In genomic region chr13:111966627-111967026, GRCm38 (mm10) we compare ENCODE assay signal across 13 mouse cellular contexts.
DNase-seq lines count a peak whose midpoint lies in the region; ATAC-seq and TF ChIP-seq lines count a peak whose summit lies in the region.
"Had no signal": no experiment of that assay in that cellular context is flagged by ENCODE, and none has a peak within 500 bp of the region (broad histone marks: within the 10 kb centered on the region; RNA-seq: fewer than 3 reads in every experiment).

No protein-coding gene starts in this region.

- no peak for TF ChIP-seq EP300 in heart, adult 2 months (IDR thresholded peaks at IDR 0.05; ENCODE audit: insufficient read depth, low read depth, low read length)

- TF ChIP-seq CTCF in heart, adult 2 months (IDR thresholded peaks at IDR 0.05) = no peak

- H3K9ac ChIP-seq in heart, adult 2 months (ENCODE audit: low read depth, low read length) = no peak overlapping the region
- H3K9ac ChIP-seq in lung, embryonic 15.5 days = no peak overlapping the region
- no peak overlapping the region; the same call in 1 of the 2 replicates for H3K9ac ChIP-seq in kidney, embryonic 14.5 days (ENCODE audit: low read depth, low read length)
- H3K9ac ChIP-seq in stomach, embryonic 16.5 days (ENCODE audit: low read length) = no peak overlapping the region
- no peak overlapping the region for H3K9ac ChIP-seq in heart, embryonic 11.5 days (ENCODE audit: low read depth, low read length)
- H3K9ac ChIP-seq: limb, embryonic 15.5 days; midbrain, embryonic 13.5 days had no signal

- no peaks in the 10 kb centered on the region for H3K79me2 ChIP-seq in heart, adult 2 months (replicated peaks; ENCODE audit: control insufficient read depth, insufficient read depth, low read length)

- no peak overlapping the region for H3K4me2 ChIP-seq in lung, embryonic 15.5 days
- H3K4me2 ChIP-seq in kidney, embryonic 14.5 days (replicated peaks; ENCODE audit: low read depth, low read length) = no peak overlapping the region
- no peak overlapping the region for H3K4me2 ChIP-seq in stomach, embryonic 16.5 days (ENCODE audit: low read depth, low read length)
- H3K4me2 ChIP-seq in heart, embryonic 11.5 days = no peak overlapping the region
- H3K4me2 ChIP-seq: limb, embryonic 15.5 days; midbrain, embryonic 13.5 days had no signal

- intact Hi-C loops in heart, adult 2 months (cut with DNase I) = no loop called here
- intact Hi-C loops in heart, postnatal 10 days (cut with DNase I) = no loop called here

- H3K4me1 ChIP-seq in heart, adult 2 months (ENCODE audit: control insufficient read depth, insufficient read depth, low read length) = peaks cover 4% of the 10 kb centered on the region
- peaks cover 24% of the 10 kb centered on the region for H3K4me1 ChIP-seq in lung, embryonic 15.5 days
- peaks cover 30% of the 10 kb centered on the region for H3K4me1 ChIP-seq in kidney, embryonic 14.5 days (ENCODE audit: control insufficient read depth, insufficient read depth, low read length)
- peaks cover 14% of the 10 kb centered on the region for H3K4me1 ChIP-seq in stomach, embryonic 16.5 days (ENCODE audit: control insufficient read depth, insufficient read depth, low read length)
- H3K4me1 ChIP-seq in heart, embryonic 11.5 days (ENCODE audit: control insufficient read depth, insufficient read depth, low read length) = peaks cover 6% of the 10 kb centered on the region; the same call in 1 of the 2 replicates
- H3K4me1 ChIP-seq: midbrain, embryonic 13.5 days had no signal

- WGBS in heart, adult 2 months = 38% methylated on average over 3 of the region's 3 CpGs
- 10% methylated on average over 3 of the region's 3 CpGs for WGBS in lung, embryonic 15.5 days
- 29% methylated on average over 3 of the region's 3 CpGs for WGBS in kidney, embryonic 14.5 days
- WGBS in stomach, embryonic 16.5 days = 19% methylated on average over 3 of the region's 3 CpGs
- WGBS in heart, embryonic 11.5 days (ENCODE audit: insufficient replicate concordance) = 50% methylated on average over 3 of the region's 3 CpGs

- peak overlapping the region; percentile 17 for H3K27ac ChIP-seq in heart, adult 2 months
- H3K27ac ChIP-seq in lung, embryonic 15.5 days = peak overlapping the region; percentile 71
- H3K27ac ChIP-seq in kidney, embryonic 14.5 days (ENCODE audit: low read depth, low read length) = peak overlapping the region; percentile 12; the same call in 1 of the 2 replicates
- H3K27ac ChIP-seq in stomach, embryonic 16.5 days (ENCODE audit: low read length) = peak overlapping the region; percentile 5; the same call in 1 of the 2 replicates
- no peak overlapping the region for H3K27ac ChIP-seq in heart, embryonic 11.5 days (ENCODE audit: low read depth, low read length)
- H3K27ac ChIP-seq: limb, embryonic 15.5 days; midbrain, embryonic 13.5 days had no signal

- no peaks in the 10 kb centered on the region for H3K9me3 ChIP-seq in lung, embryonic 15.5 days
- H3K9me3 ChIP-seq in kidney, embryonic 14.5 days (ENCODE audit: control insufficient read depth, low read length) = no peaks in the 10 kb centered on the region
- no peaks in the 10 kb centered on the region for H3K9me3 ChIP-seq in stomach, embryonic 16.5 days (replicated peaks; ENCODE audit: control insufficient read depth, low read length)
- no peaks in the 10 kb centered on the region for H3K9me3 ChIP-seq in heart, embryonic 11.5 days (replicated peaks; ENCODE audit: control insufficient read depth, low read length)
- H3K9me3 ChIP-seq: limb, embryonic 15.5 days; midbrain, embryonic 13.5 days had no signal

- no peaks in the 10 kb centered on the region for H3K27me3 ChIP-seq in heart, adult 2 months (ENCODE audit: control insufficient read depth, insufficient read depth, low read length)
- H3K27me3 ChIP-seq in lung, embryonic 15.5 days = no peaks in the 10 kb centered on the region
- no peaks in the 10 kb centered on the region for H3K27me3 ChIP-seq in kidney, embryonic 14.5 days (ENCODE audit: control insufficient read depth, insufficient read depth, low read length)
- no peaks in the 10 kb centered on the region for H3K27me3 ChIP-seq in stomach, embryonic 16.5 days (ENCODE audit: control insufficient read depth, insufficient read depth, low read length)
- no peaks in the 10 kb centered on the region for H3K27me3 ChIP-seq in heart, embryonic 11.5 days (ENCODE audit: control insufficient read depth, insufficient read depth, low read length)
- H3K27me3 ChIP-seq: limb, embryonic 15.5 days; midbrain, embryonic 13.5 days had no signal

- no peak for DNase-seq in heart, adult 2 months
- no peak for DNase-seq in heart, postnatal 10 days
- no peak for DNase-seq in lung, postnatal 36 days
- DNase-seq: cerebellum, adult 9-10 months; embryo, embryonic 11 days; lung, postnatal 4 days; thymus, postnatal 4 days had no signal

- TF ChIP-seq POLR2A in heart, adult 2 months (IDR thresholded peaks at IDR 0.05; ENCODE audit: insufficient read depth, low read depth, low read length) = no peak

- ATAC-seq in lung, embryonic 15.5 days (ENCODE audit: borderline replicate concordance, extremely low read depth, low FRiP score, low TSS enrichment) = peak; percentile 37; the same call in 1 of the 2 replicates
- no peak for ATAC-seq in kidney, embryonic 14.5 days (ENCODE audit: low FRiP score, low TSS enrichment)
- peak; percentile 56; the same call in 1 of the 2 replicates for ATAC-seq in stomach, embryonic 16.5 days (ENCODE audit: insufficient read depth, low FRiP score)
- ATAC-seq in heart, embryonic 11.5 days (replicated peaks; ENCODE audit: insufficient number of reproducible peaks, low FRiP score, low TSS enrichment) = no peak
- ATAC-seq: midbrain, embryonic 13.5 days had no signal

- H3K4me3 ChIP-seq in heart, adult 2 months = no peak overlapping the region
- H3K4me3 ChIP-seq in lung, embryonic 15.5 days = no peak overlapping the region
- no peak overlapping the region for H3K4me3 ChIP-seq in kidney, embryonic 14.5 days (ENCODE audit: low read length)
- H3K4me3 ChIP-seq in stomach, embryonic 16.5 days (replicated peaks; ENCODE audit: low read length) = no peak overlapping the region
- no peak overlapping the region for H3K4me3 ChIP-seq in heart, embryonic 11.5 days (ENCODE audit: low read depth, low read length)
- H3K4me3 ChIP-seq: limb, embryonic 15.5 days; midbrain, embryonic 13.5 days had no signal

- H3K36me3 ChIP-seq in heart, adult 2 months (ENCODE audit: control insufficient read depth, insufficient read depth, low read length) = peaks cover 2% of the 10 kb centered on the region; the same call in 1 of the 2 replicates
- no peaks in the 10 kb centered on the region for H3K36me3 ChIP-seq in lung, embryonic 15.5 days
- H3K36me3 ChIP-seq in kidney, embryonic 14.5 days (ENCODE audit: control insufficient read depth, insufficient read depth, low read length) = no peaks in the 10 kb centered on the region
- H3K36me3 ChIP-seq in stomach, embryonic 16.5 days (ENCODE audit: control insufficient read depth, insufficient read depth, low read length) = no peaks in the 10 kb centered on the region
- H3K36me3 ChIP-seq in heart, embryonic 11.5 days (ENCODE audit: control insufficient read depth, insufficient read depth, low read length) = no peaks in the 10 kb centered on the region
- H3K36me3 ChIP-seq: limb, embryonic 15.5 days; midbrain, embryonic 13.5 days had no signal

Comparison
In these comparisons a context has a peak if more than half of its experiments do, and no peak if none do; other contexts are left out.
1. ATAC-seq: peak in lung, embryonic 15.5 days (single experiment) and stomach, embryonic 16.5 days (single experiment); none in kidney, embryonic 14.5 days (single experiment) and heart, embryonic 11.5 days (single experiment).